Mouse (Mus musculus): ENCODE results near the gene Ptger2. TPM values are rescaled to one million over a fixed set of nuclear protein-coding genes. Genes with fewer than 3 reads are reported as not detected.

Gene Ptger2
- total RNA-seq (2023): 1 to 10 TPM; 5.5 to 7.4 TPM

DNA sequence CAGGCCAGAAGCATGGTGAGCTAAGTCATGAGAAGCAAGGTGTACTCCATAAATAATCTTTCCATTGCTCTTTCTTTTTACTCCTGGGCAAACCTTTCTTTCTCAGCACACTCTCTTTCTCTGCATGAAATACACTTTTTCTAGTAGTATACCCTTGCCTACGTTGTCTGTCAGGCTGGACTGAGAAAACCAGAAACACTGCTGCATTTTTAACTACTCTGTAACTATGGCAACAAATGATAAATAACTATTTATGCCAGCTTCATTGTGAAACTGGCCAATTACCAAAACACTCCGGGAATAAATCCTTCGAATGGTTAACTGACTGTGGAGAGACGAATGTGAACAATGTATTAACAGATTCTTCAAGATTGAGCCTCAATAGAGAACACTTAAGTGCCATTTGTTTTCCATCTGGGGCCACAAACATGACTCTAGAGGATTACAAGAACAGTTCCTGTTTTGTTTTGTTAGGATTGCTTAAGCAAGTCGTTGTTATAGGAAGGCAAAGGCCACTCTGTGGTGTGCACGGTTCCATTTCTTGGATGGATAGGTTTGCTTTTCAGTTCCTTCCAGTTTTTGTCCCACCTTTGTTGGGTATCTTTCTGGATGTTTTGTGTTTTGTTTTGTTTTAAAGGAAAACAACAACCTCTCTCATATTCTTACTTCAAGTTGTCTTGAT is at the start of gene Ptger2:
TSS of gene Ptger2 (plus strand) at position 522 of the 682 bp plus-strand sequence.

Other genes starting within 250 kb of the Ptger2 start
- not detected for gene Gm8267, start 237.9 kb upstream of the Ptger2 start, total RNA-seq (2023)
- not detected for gene Ptgdr, start 128.8 kb upstream of the Ptger2 start, total RNA-seq (2023)
- 10 to 100 TPM in 1 of 2 experiments, 1 to 10 TPM in 1; 6.0 to 13.5 TPM for gene Gpr137c, start 231.5 kb downstream of the Ptger2 start, total RNA-seq (2023)
- gene Txndc16, start 232.1 kb downstream of the Ptger2 start, total RNA-seq (2023): 10 to 100 TPM; 23.0 to 32.7 TPM

Data from T-cell, adult 66 days (primary cell).